Mouse (Mus musculus) liver, adult 2 months (tissue): ENCODE measurements around the gene Osbpl10. TPM values are rescaled to one million over a fixed set of nuclear protein-coding genes. Genes with fewer than 3 reads are reported as not detected.

Experiments
- DNase-seq: peaks from one replicate; pipeline ENCODE4 v3.0.0-alpha.2; 2011; ENCODE audit warnings: low read depth, low spot score; ENCODE audit errors: extremely low read depth
- H3K27ac ChIP-seq: fragments of 200-500 bp; replicated peaks from 2 replicates; pipeline ENCODE4 v1.5.1; 2012; ENCODE audit warnings: low read depth, mild to moderate bottlenecking, control low read depth, inconsistent platforms, low read length; ENCODE audit not compliant: insufficient read depth
- H3K27me3 ChIP-seq: fragments of 200-500 bp; 2 replicates; pipeline ENCODE4 v1.6.1; 2012; ENCODE audit warnings: mild to moderate bottlenecking, moderate library complexity, low read length, inconsistent platforms; ENCODE audit not compliant: control insufficient read depth, insufficient read depth
- H3K36me3 ChIP-seq: fragments of 200-500 bp; 2 replicates; pipeline ENCODE4 v1.6.1; 2012; ENCODE audit warnings: low read length, inconsistent platforms; ENCODE audit not compliant: control insufficient read depth, insufficient read depth
- H3K4me1 ChIP-seq: fragments of 200-500 bp; 2 replicates; pipeline ENCODE4 v1.6.1; 2011; ENCODE audit warnings: low read length; ENCODE audit not compliant: control insufficient read depth, insufficient read depth
- H3K4me3 ChIP-seq: fragments of 200-500 bp; 2 replicates; pipeline ENCODE4 v1.5.1; 2011; ENCODE audit warnings: low read depth, mild to moderate bottlenecking, control low read depth, low read length, moderate library complexity; ENCODE audit not compliant: insufficient read depth
- H3K79me2 ChIP-seq: fragments of 200-500 bp; 2 replicates; pipeline ENCODE4 v1.6.1; 2012; ENCODE audit warnings: inconsistent platforms, mild to moderate bottlenecking, low read length, moderate library complexity; ENCODE audit not compliant: control insufficient read depth, insufficient read depth
- H3K9ac ChIP-seq: fragments of 200-500 bp; 2 replicates; pipeline ENCODE4 v1.6.1; 2012; ENCODE audit warnings: low read depth, mild to moderate bottlenecking, control low read depth, inconsistent platforms, low read length
- CTCF ChIP-seq: fragments of 200-500 bp; IDR thresholded peaks from 2 replicates; pipeline ENCODE4 v1.5.1; 2011; ENCODE audit warnings: low read depth, low read length, control low read depth
- POLR2A ChIP-seq: fragments of 200-500 bp; IDR thresholded peaks from 2 replicates; pipeline ENCODE4 v1.6.1; 2011; ENCODE audit warnings: low read length, control low read depth; ENCODE audit not compliant: insufficient read depth; ENCODE audit errors: extremely low read depth
- WGBS: fragments of 180-500 bp; shearing (Covaris S2); methylation state at CpG from one replicate; pipeline ENCODE4 v1.1.7; 2018; 5-methylcytosine and 5-hydroxymethylcytosine counted together
- polyA plus RNA-seq: library from polyadenylated mRNA; depleted of rRNA; stranded (reverse); fragments of >200 nt; gene quantifications from 2 replicates; pipeline ENCODE4 v1.2.3, GENCODE M21; 2012
- total RNA-seq: library from RNA; depleted of rRNA; stranded (reverse); fragments of >200 nt; gene quantifications from 2 replicates; pipeline ENCODE4 v1.2.3, GENCODE M21; 2014

Osbpl10 gene
- total and polyA plus RNA-seq, 2 experiments: 0.28 to 0.82 TPM

GRCm38 (mm10) chr9:115192890-115193289, 214.5 kb downstream of the Osbpl10 start:
- TF ChIP-seq POLR2A (no peak), CTCF (peak; percentile 34; the same call in 1 of the 2 replicates)
- Histone ChIP-seq H3K36me3 (no peaks in the 10 kb centered on the region), H3K27ac (no peak overlapping the region), H3K4me1 (no peaks in the 10 kb centered on the region), H3K9ac (no peak overlapping the region), H3K27me3 (no peaks in the 10 kb centered on the region), H3K79me2 (no peaks in the 10 kb centered on the region), H3K4me3 (no peak overlapping the region)
- no peak for DNase-seq
- 88% methylated on average over 3 of the region's 3 CpGs for WGBS

DNA sequence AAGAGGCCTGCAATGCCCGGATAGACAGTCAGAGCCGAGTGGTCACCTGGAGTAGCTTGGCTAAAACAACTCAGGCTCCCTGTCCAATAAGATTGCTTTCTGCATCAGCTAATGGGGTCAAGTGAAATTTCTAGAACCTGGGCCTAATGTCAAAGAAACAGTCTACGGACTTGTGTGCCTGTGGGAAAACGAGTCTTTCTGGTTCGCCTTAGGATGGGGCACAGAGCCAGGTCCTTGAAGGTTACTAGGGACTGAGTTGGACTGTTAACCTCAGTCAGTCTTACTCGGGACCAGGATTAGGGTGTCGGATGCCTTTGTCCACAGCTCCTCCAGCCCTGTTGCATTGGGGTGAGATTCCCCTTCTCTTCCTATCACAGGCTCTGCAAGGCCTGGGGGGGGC, 218.7 kb downstream of the Osbpl10 start:
- 85% methylated on average over 7 of the region's 7 CpGs for WGBS
- no peak for DNase-seq
- Histone ChIP-seq H3K27ac (no peak overlapping the region), H3K36me3 (no peaks in the 10 kb centered on the region), H3K4me3 (no peak overlapping the region), H3K27me3 (no peaks in the 10 kb centered on the region), H3K9ac (no peak overlapping the region), H3K4me1 (no peaks in the 10 kb centered on the region), H3K79me2 (no peaks in the 10 kb centered on the region)
- TF ChIP-seq POLR2A (no peak), CTCF (no peak)

DNA sequence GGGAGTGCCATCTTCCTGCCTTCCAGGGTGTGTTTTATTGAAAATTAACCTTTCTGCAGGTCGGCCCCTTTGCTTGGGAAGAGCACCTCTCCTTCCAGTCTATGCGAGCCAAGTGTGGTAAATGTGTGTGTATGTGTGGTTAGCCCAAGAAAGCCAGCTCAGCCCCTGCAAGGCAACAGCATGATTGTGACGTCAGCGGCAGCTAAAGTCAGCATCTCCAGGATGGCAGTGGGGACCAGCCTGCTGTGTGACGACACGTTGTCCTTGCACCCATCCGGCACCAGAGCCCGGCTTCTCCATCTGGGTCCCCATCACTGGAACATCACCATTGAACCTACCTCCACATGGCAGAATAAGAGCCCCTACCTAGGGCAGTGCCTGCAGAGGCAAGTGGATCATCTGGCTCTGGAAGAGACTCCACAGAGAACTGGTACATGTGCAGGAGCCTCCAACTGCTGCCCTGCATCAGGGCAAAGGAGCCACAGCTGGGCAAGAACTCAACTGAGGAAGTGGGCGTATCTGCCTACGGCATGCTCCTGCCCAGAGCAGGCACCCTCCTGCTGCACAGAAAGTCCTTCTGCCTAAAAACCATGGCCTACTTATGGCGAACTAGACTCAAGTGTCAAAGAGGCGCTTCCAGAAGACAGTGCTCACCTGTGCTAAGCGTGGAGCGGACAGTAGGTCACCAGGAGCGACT, 221.9 kb downstream of the Osbpl10 start:
- 90% methylated on average over 15 of the region's 15 CpGs for WGBS
- DNase-seq: no peak
- no peaks in the 10 kb centered on the region for H3K4me1 ChIP-seq
- no peak overlapping the region for H3K27ac ChIP-seq
- no peaks in the 10 kb centered on the region for H3K36me3 ChIP-seq
- no peaks in the 10 kb centered on the region for H3K79me2 ChIP-seq
- no peak overlapping the region for H3K4me3 ChIP-seq
- H3K9ac ChIP-seq: no peak overlapping the region
- no peak for TF ChIP-seq CTCF
- no peak for TF ChIP-seq POLR2A
- H3K27me3 ChIP-seq: no peaks in the 10 kb centered on the region

- no peak for DNase-seq
- Histone ChIP-seq H3K9ac (no peak overlapping the region), H3K4me1 (no peaks in the 10 kb centered on the region), H3K36me3 (no peaks in the 10 kb centered on the region), H3K27ac (no peak overlapping the region), H3K79me2 (no peaks in the 10 kb centered on the region), H3K4me3 (no peak overlapping the region), H3K27me3 (no peaks in the 10 kb centered on the region)
- no peak for TF ChIP-seq POLR2A
- no peak for TF ChIP-seq CTCF
- WGBS: 93% methylated on average over 6 of the region's 6 CpGs
Observed at GRCm38 (mm10) chr9:115201264-115201663, 222.9 kb downstream of the Osbpl10 start.

DNA sequence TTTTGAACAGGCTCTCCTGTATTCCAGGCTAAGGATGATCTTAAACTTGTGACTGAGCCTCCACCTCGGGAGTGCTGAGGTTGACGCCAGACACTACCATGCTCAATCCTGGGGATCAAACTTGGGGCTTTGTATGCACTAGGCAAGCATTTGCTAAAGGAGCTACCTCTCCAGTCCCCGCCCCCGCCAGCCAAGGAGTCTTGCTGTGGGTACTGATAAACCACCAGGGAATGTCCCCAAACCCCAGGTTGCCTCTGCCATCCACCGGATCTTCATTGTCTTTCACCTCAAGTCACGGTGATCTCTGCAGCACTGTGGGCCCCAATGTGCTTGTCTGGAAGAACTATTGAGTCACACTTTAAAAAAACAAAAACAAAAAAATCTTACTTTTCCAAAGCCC, 224.8 kb downstream of the Osbpl10 start:
- Histone ChIP-seq H3K4me1 (no peaks in the 10 kb centered on the region), H3K36me3 (no peaks in the 10 kb centered on the region), H3K27ac (no peak overlapping the region), H3K27me3 (no peaks in the 10 kb centered on the region), H3K4me3 (no peak overlapping the region), H3K9ac (no peak overlapping the region), H3K79me2 (no peaks in the 10 kb centered on the region)
- no peak for DNase-seq
- TF ChIP-seq CTCF: no peak
- TF ChIP-seq POLR2A: no peak
- WGBS: 51% methylated on average over 6 of the region's 6 CpGs

- no peaks in the 10 kb centered on the region for H3K27me3 ChIP-seq
- no peak overlapping the region for H3K27ac ChIP-seq
- H3K79me2 ChIP-seq: no peaks in the 10 kb centered on the region
- no peak overlapping the region for H3K4me3 ChIP-seq
- TF ChIP-seq CTCF: no peak
- TF ChIP-seq POLR2A: no peak
- DNase-seq: no peak
- H3K9ac ChIP-seq: no peak overlapping the region
- 21% methylated on average over 6 of the region's 6 CpGs for WGBS
- no peaks in the 10 kb centered on the region for H3K36me3 ChIP-seq
- H3K4me1 ChIP-seq: no peaks in the 10 kb centered on the region
Observed at GRCm38 (mm10) chr9:115205491-115205890, 227.1 kb downstream of the Osbpl10 start.
